Mouse (Mus musculus) E14TG2a.4 (cell line): Measurements from ENCODE around the gene Eps15l1.

Source experiments
- CTCF ChIP-seq: conservative IDR thresholded peaks from 2 replicates; pipeline ENCODE4 v1.5.1; 2014; ENCODE audit warnings: low read length
- NANOG ChIP-seq: IDR thresholded peaks from 2 replicates; pipeline ENCODE4 v1.6.1; 2014; ENCODE audit warnings: borderline replicate concordance, low read length, mixed read lengths

DNA sequence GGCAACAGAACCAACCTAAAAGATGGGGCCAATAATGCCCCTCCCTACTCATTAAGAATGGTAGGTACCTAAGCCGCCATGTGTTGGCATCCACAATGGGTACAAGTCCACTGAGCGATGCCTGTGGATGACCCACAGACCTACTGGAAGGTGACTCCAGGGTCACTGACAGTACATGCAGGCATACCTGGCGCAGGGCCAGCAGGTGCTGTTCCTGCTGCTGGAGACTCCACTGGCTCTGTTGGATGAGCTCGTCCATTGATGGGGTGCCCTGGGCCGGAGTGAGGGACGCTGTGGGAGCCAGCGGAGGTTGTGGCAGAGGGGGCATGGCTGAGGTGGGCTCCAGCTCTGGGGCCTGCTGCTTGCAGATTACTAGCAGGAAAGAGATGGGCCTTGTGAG lies 49.4 kb upstream of the Eps15l1 start:
- TF ChIP-seq CTCF (no peak), NANOG (no peak)
